Mouse (Mus musculus) adrenal gland, adult 2 months (tissue): ENCODE results near the gene Gm49601. TPM values are rescaled to one million over a fixed set of nuclear protein-coding genes. Genes with fewer than 3 reads are reported as not detected.
A peak's percentile ranks its signal among the peaks of the same experiment; 100 is the strongest.

Source experiments
- DNase-seq: peaks from one replicate; pipeline ENCODE4 v3.0.0; 2021
- polyA plus RNA-seq: library from polyadenylated mRNA; depleted of rRNA; stranded (reverse); fragments of >200 nt; gene quantifications from 2 replicates; pipeline ENCODE4 v1.2.3, GENCODE M21; 2012
- total RNA-seq, 2 experiments: library from RNA; stranded (reverse); gene quantifications; 2 replicates each; pipeline ENCODE4 v1.2.3; 2021

Gm49601 gene
- total and polyA plus RNA-seq, 3 experiments, result 2.4 to 4.0 (median 3.6) TPM

DNA sequence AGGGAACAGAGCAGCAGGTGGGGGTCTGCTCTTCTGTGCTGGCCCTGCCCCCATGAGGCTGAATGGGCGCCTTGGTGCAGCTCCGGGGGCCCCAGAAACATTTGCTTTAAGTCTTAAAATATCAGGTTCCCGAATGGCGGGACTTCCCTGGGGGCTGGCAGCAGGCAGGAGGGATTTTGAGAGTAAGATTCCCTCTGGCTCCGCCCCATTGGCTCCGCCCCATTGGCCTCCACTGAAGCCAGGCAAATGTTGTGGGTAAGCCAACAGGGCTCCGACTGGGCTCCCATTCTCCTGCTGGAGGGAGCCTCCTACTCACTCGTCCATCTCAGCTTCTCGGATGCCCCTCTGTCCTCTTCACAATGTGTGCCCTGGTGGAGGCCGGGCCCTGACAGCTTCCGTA lies 18.0 kb downstream of the Gm49601 start:
- DNase-seq, result no peak

DNA sequence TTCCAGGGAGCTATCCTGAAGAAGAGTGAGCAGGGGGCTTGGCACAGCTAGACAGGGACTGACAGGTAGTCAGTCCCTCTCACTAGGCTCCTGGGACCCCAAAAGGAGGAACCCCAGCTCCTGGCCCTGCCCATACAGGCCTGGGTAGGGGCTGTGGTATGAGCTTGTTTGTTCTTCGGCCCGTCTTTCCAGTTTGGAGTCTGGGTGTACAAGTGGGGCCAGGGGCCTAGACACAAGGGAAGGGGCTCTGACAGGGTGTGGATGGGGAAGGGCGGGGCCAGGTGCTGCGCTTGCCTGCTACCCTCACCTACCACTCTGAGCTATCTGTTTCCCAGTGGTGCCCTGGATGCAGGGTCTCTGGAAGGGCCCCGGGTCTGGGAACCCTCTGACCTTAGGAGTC lies 20.5 kb downstream of the Gm49601 start:
- no peak for DNase-seq

DNA sequence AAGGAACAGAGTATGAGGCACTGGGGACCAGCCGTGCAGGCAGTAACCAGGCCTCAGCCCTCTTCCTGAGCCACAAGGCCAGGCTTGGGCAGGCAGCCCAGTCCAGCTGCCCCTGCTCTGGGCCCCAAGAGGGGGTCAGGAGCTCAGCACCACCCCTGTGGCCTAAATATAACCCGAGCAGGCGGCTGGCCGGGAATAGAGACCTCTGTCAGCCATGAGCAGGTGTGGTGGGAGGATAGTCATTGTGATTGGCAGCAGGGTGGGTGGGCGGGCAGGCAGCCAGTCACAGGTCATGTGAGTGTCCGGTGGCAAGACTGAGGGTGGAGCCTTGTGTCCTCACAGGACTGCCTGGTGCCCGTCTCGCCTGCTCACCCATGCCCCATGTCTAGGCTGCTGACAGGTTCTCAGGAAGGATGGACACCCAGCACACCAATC lies 21.9 kb downstream of the Gm49601 start:
- peak; percentile 38 for DNase-seq

DNA sequence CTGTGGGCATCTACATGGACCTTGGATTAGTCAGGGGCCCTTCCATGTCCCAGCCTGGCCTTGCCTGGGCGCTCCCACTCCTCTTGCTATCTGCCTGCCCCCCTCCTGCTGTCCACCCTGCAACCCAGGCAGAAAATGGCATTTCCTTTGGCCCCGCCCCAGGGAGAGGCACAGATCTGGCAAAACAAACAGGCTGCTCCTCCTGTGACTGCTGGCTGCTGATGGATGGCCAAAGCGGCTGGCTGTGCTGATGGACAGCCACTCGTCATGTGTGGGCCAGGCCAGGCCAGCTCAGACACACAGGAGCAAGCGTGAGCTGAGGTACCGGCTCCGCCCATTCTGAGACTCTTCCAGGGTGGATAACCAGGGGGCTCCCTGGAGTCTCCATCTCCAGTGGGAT lies 24.8 kb downstream of the Gm49601 start:
- DNase-seq, result no peak

DNA sequence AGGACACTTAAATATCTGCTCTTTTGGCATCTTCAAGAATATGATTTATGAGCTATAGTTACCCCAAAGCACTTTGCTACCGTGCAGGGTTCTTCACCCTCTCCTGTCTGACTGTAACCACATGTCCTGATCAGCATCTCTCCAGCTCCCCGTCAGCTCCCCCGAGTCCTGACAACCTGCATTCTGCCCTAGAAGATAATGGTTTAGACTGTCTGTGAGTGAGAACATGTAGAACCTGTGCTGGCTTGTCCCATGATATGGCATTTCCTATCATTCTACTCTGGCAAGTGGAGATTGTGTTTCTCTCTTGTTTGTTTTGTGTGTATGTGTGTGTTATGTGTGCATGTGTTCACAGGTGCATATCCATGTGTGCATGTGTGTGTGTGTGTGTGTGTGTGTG lies 28.2 kb downstream of the Gm49601 start:
- DNase-seq, result no peak

DNA sequence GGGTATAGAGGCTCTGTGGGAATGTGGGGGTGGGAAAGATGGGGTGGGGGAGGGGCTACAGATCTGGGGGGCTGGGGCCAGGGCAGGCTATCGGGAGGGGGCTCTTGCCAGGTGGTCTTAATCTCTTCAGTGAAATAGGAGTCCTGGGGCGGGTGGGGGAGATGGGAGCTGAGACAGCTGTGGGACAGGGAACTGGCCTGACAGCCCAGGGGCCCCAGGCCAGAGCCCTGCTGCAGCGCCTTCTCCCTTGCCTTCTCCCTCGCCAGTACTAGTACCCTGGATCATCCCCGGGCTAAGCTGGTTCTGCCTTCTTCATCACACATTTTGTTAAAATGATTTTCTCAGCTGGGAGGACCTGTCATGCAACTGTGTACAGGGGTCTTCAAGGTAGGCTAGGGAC lies 30.0 kb downstream of the Gm49601 start:
- DNase-seq, result no peak

DNA sequence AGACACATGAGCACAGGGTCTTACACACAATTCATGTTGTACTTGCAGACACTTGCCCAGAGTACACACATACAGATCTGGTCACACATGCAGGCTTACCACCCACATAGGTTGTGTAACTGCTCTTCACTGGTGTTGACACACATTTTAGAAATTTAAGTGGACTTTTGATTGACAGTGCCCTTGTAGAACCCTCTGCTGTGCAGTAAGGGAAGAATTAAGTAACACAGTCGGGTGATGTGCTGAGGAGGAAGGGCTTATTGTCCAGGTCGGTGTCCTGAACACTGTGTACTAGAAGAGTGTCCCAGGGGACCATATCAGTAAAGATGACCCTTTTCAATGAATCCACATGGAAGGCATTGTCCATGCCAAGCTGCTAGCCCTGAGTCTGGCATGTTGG lies 32.3 kb downstream of the Gm49601 start:
- no peak for DNase-seq

DNA sequence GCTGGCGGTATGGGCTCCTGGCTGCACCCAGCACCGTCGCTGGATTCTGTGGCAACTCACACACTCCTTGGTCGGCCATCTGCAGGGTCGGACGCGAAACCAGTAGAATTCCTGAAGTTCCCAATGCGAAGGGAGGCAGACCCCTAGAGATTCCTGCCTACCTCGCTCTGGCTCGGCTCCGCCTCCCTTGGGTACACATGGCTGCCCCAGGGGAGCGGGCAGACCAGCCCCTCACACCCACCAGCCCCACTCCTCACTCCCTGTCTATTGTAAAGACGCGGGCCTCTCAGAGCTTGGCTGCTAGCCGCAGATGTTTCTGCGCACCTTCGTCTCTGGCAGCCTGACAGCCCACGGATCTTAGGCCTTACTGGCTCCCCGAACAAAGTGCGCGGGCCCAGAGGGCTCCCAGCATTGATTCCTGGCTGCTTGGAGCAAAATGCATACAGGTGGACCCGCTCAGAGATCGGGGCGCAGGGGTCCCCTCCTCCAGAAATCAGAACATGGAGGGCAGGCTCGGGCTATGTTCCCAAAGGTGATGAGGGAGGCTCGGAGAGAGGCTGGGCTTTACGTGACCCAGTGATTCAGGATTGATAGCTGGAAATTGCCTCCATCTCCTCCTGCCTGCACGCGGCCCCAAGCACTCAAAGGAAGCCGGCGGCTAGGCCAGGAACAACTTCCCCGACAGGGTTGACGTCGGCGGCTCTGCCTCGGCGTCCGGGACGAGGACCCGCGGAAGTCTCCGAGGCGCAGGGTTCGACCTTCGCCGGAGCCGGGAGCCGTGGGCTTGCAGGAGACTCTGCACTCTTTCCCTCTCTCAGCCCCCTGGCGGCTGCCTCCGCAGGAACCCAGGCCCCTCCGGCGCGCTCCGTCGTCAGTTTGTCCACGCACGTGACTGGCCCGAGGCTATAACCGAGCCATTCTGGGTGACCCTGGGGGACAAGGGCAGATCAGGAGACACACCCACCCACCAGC lies 34.9 kb downstream of the Gm49601 start:
- no peak for DNase-seq

DNA sequence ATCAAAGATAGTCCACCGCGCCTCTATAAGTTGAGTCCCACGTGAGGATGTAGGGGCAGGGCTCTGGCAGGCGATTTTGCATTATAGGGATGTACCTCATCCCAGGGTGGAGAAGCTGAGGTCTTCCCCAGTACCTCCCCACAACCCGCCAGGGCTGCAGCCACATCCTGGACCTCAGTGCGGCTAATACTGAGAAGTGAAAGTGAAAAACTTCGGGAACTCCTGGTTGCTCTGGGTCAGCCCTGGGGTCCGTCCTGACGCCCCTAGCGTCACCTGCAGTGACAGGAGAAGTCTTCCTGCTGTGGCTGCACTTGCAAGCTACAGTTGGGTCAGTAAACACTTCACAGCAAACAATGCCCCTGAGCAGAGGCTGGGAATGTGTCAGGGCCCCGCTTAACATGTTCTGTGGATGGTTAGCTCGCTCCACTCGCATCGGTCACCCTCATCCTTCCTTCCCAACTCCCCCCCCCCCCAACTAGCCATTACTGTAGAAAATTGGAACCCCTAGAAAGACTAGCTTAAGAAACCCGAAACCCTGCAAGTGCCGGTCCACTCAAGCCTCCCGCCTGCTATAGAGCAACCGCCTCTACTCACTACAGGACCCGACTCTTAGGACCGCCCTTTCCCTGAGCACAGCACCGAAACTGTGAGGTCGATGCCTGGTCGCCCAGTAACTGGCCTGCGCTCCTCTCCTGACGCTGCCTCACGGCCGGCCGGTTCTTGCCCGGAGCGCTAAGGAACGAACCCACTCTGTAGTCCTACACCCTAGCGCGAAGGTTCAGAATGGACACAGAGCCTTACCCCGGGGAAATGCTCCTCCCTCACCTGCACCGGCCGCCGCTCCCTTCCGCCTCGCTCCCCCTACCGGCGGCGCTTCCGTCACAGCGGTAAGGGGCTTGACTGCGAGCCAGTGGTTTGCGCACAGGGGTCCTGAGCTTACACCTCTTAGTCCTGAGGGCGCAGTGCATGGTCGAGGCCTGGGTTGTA lies 36.1 kb downstream of the Gm49601 start, which contains the start of gene Tbx1:
Gene Tbx1, minus strand, starts transcription at position 868 of the 987 bp plus-strand sequence.
- no peak for DNase-seq

DNA sequence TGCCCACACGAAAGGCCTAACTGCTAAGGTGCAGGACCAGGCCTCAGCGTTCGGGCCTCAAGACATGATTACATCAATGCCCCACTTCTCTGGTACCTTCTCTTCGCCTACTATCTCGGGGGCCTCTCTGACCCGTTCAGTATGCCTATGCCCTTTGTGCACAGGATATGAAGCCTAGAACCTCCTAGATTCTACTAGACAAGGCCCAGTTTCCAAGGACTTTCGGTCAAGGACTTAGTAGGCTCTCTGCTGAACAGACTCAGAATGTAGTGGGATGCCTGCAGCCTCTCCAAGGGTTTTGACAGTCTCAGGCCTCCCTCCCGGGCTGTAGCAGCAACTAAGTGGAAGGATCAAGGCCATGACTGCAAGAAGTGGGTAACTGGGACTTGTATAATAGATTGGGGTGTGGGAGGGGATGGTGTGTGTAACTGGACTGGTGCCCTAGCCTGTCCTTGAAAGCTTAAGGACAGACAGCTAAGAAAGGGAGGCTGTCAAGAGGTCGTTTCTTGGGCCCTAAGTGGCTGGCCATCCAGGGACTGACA lies 37.1 kb downstream of the Gm49601 start:
- no peak for DNase-seq

DNA sequence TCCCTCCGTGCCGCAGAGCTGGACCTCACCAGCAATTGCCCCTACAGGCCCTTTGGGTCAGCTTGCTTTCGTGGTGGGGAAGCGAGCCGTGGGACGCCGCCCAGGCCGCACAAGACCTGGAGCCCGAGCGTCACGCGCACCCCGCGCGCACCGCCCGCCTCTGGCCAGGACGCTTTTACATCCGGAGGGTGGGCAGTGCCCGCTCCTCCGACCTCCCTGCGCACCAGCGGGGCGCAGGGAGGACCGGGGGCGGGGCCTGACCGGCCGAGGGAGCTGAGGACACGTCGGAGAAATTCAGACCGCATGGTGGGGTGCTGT lies 37.5 kb downstream of the Gm49601 start:
- no peak for DNase-seq

DNA sequence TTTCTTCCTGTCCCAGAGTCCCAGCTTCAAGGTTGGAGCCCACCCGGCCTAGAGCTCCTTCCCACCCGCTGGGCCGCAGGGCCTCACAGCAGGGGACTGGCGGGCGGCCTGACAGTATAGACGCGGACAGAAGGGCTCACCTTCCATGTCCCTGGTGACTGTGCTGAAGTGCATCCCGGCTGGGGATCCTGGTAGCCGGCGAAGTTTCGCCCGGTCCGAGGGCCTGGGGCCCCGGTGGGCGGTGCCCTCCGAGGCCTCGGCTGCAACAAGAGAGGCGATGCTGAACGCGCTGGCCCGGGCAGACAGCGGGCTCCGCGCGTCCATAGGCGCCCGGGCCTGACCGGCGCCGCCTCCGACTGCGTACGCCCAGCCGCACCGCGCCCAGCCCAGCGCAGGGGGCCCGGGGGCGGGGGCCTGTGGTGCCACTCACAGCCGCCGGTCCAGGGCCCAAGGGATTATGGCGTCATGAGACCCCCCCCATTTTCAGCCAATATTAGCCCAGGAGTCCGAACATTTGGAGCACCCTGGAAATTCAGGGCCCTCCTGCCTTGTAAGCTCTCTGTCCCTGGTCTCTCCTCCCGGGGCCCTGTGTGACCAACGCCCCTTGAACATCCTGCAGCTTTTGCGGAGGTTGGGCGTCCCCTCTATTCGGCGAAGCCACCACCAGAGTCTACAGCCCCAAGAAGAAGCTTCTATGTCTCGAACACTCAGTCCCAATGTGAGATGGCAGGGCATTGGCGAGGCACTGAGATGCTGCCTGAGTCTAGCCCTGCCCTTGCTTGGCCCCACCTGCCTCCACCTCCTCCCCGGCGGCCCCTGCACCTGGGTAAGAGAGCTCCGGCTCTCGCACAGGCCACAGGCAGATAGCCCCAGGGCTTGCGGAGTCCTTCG lies 38.1 kb downstream of the Gm49601 start:
- no peak for DNase-seq

DNA sequence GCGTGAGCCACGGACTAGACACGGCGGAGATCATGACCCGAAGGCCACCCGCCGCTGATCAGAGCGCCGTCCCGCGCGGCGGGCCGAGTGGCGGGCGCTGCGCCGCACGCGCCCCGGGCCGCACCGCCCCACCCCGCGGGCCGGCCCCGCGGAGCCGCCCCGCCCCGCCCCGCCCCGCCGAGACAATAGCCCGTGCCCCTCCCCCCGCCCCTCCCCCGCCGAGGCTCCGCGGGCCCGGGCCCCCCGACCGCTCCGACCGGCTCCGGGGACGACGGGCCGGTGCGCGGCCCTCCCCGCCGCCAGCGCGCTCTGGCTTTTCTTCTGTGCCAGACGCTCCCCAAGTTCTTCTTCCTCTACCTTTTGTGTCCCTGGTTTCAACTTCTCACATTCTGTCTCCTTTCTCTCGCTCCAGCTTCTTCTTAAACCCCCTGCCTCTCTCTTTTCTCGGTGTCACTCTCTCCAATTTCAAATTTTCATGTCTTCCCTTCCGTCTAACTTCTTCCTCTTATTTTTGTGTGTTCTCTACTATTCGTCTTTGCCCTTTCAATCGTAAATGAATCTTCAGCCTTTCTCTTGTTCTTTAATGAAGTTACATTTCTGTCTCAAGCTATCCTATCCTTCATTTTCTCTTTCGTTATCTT lies 39.2 kb downstream of the Gm49601 start:
- no peak for DNase-seq

DNA sequence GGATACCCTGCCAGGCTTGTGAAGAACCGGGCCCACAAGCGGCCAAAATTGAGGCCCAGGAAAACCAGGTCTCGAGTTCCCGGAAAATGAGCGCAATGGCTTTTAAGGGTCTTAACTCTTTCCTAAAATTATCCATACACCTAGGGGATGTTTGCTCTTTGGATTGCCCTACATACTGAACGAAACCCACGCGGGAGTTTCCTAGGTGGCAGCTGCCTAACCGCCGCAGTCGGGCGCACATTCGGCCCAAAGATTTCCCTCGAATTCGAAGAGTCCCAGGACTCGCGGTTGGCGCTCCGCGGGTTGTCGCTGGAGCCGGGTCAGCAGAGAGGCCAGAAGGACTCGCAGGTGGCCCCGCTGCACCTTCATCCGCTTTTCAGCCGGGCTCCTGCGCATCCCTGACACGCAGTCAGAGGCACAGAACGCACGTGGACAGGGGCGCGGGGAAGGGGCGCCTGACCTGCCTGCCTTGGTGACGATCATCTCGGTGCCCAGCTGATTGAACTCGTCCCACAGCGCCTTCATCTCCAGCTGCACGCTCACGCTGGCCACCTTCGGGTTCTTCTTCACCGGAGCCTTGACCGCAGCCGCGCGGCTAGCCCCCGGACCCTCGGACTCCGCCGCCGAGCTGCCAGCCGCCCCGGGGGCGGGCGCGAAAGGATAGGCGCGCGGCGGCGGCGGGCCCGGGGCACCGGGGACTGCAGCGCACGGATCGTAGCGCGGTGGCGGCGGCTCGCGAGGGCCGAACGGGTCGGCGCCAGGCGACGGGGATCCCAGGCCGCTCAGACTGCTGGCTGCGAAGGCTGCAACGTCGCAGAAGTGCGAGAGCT lies 39.9 kb downstream of the Gm49601 start:
- no peak for DNase-seq

DNA sequence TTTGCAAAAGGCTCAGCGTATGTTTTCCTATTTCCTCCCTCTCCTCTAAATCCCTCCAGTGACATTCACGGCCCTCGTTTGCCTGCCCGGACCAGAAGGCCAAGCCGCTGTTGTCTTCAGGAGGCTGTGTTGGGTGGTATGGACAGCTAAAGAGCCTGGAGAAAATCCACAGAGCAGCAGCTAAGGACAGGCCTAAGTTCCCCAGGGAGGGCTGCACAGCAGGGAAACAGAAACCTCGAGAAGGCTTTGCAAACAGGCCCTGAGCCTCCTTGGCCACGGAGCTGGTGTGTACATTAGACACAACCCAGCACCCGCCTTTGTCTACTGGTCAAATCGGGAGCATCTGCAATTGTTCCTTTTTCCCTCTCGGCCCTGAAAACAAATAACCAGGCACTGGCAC lies 40.6 kb downstream of the Gm49601 start:
- DNase-seq, result no peak

DNA sequence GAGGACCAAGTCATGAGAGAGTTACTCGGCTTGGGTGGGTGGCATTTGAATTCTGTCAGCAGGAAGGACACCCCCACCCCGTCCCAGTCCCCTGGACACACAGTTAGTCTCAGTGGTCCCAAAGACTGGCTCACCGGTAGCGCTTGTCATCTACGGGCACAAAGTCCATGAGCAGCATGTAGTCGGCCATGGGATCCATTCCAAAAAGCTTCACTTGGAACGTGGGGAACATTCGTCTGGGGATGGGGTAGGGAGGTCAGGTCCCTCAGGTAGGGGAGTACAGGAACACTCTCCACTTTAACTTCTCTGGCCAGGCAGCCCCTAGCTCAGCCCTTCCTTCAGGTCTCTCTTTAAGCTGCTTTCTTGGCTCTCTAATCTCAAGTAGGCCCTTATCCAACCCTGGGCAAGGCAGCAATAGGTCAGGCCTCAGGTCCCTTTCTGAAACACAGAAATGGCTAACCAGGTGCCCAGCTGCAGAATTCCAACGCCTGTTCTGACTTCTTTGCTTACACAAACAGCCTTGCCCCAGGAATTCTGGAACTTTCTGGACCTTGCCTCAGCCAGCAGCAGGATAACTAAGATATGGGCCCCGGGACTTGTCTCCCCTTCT lies 41.2 kb downstream of the Gm49601 start:
- no peak for DNase-seq

DNA sequence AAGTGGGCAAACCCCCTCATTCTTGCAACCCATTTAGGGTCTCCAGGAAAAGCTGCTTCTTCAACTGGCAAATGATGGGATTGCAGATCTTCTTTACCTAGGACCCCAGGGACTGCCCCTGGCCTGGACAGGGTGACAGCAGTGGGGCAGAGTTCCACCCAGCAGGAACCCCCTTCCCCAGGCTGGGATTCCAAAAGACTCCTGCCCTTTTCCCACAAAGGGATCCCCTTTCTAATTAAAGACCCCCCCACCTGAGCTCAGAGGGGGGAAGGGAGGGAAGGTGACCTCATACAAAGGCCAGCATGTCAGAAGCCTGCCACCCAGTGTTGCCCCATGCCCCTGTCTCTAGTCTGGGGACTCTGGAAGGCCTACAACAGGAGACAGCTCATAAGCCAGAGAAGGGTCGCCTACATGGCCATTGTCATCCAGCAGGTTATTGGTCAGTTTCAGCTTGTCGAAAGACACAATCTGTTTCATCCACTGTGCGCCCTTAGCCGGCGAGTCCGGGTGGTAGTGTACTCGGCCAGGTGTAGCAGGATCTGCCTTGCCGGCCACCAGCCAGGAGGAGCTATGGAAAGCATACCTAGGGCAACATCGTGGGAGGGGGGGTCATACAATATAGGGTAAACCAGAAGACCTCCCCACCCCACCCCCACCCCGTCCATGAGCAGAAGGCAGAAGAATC lies 42.4 kb downstream of the Gm49601 start:
- DNase-seq, result no peak

DNA sequence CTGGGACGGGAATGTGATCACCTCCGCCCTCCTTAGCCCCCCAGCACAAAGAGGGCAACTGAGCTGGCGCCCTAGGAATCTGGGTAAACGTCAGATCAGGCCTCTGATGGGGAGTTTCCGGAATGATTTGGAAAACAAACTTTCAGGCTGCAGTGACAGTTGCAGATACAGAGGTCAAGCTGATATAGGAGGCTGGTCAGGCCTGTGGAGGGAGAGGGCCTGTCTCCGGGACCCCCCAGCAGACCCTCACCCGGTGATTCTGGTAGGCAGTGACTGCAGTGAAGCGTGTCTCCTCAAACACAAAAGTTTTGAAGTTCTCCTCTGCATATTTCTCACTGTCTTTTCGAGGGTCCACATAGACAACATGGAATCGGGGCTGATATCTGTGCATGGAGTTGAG lies 43.1 kb downstream of the Gm49601 start:
- DNase-seq, result no peak
